Mouse (Mus musculus) common myeloid progenitor, adult 5-6 weeks (primary cell): ENCODE data around the gene Als2. TPM values are rescaled to one million over a fixed set of nuclear protein-coding genes. Genes with fewer than 3 reads are reported as not detected.

Experiments
- total RNA-seq: library from RNA; stranded (forward); fragments of 200-1000, 187-1606 nt; gene quantifications from 2 replicates; pipeline ENCODE4 v1.2.3, GENCODE M21; 2017

Gene Als2
- total RNA-seq, 1 experiment from 2014 or later, result 17.1 TPM

Other genes with a start within 250 kb of the Als2 start
- not detected in 2 replicates for gene C2cd6, start 142.3 kb downstream of the Als2 start, total RNA-seq
- gene Tmem237, start 116.8 kb downstream of the Als2 start, total RNA-seq, result 14.3 and 23.7 TPM in 2 replicates
- 1.3 and 3.4 TPM in 2 replicates for gene Mpp4, start 73.8 kb downstream of the Als2 start, total RNA-seq
- not detected in 2 replicates for gene Cdk15, start 19.7 kb upstream of the Als2 start, total RNA-seq
- gene Fzd7, start 245.2 kb upstream of the Als2 start, total RNA-seq, result 11.1 and 11.4 TPM in 2 replicates